In the genomic region with DNA sequence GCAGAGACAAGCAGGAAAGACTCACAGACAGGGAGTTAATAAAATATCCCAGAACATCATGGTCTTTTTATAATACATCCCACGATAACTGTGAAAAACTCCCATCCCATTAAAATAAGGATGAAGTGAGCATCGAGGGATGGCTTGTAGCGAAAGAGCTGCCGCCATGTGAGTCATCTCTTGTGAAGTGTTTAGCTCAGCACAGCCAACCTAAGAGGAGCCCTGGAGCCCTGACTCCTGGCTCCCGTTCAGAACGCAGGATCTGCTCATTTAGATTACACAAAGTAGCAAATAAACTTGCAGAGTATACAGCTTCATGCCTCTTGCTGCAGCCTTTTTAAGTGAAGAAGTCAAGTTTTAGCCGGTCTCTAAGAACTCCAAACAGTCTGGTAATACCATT, we compare ENCODE assay signal across 11 mouse cellular contexts.
DNase-seq lines count a peak whose midpoint lies in the region; ATAC-seq and TF ChIP-seq lines count a peak whose summit lies in the region.
"Had no signal": no experiment of that assay in that cellular context is flagged by ENCODE, and none has a peak within 500 bp of the region (broad histone marks: within the 10 kb centered on the region; RNA-seq: fewer than 3 reads in every experiment).

No protein-coding gene starts in this region.

- no peak overlapping the region for H3K4me2 ChIP-seq in heart, embryonic 11.5 days
- no peak overlapping the region; the same call in 1 of the 2 replicates for H3K4me2 ChIP-seq in lung, embryonic 15.5 days
- no peak overlapping the region for H3K4me2 ChIP-seq in limb, embryonic 15.5 days
- H3K4me2 ChIP-seq: liver, embryonic 12.5 days; midbrain, embryonic 13.5 days had no signal

- no peaks in the 10 kb centered on the region for H3K9me3 ChIP-seq in heart, embryonic 11.5 days (replicated peaks; ENCODE audit: control insufficient read depth, low read length)
- H3K9me3 ChIP-seq in lung, embryonic 15.5 days: no peaks in the 10 kb centered on the region
- no peaks in the 10 kb centered on the region for H3K9me3 ChIP-seq in limb, embryonic 15.5 days
- H3K9me3 ChIP-seq: liver, embryonic 12.5 days; midbrain, embryonic 13.5 days had no signal

- H3K9ac ChIP-seq in heart, embryonic 11.5 days (ENCODE audit: low read depth, low read length): no peak overlapping the region
- no peak overlapping the region for H3K9ac ChIP-seq in lung, embryonic 15.5 days
- no peak overlapping the region for H3K9ac ChIP-seq in limb, embryonic 15.5 days
- H3K9ac ChIP-seq: liver, embryonic 12.5 days; midbrain, embryonic 13.5 days had no signal

- no peak overlapping the region for H3K27ac ChIP-seq in heart, embryonic 11.5 days (ENCODE audit: low read depth, low read length)
- H3K27ac ChIP-seq in lung, embryonic 15.5 days: no peak overlapping the region
- no peak overlapping the region; the same call in 1 of the 2 replicates for H3K27ac ChIP-seq in limb, embryonic 15.5 days
- H3K27ac ChIP-seq: liver, embryonic 12.5 days; midbrain, embryonic 13.5 days had no signal

- H3K4me3 ChIP-seq in heart, embryonic 11.5 days (ENCODE audit: low read depth, low read length): no peak overlapping the region
- H3K4me3 ChIP-seq in lung, embryonic 15.5 days: no peak overlapping the region
- no peak overlapping the region for H3K4me3 ChIP-seq in lung, adult 2 months (replicated peaks; ENCODE audit: extremely low read depth, low read depth, low read length)
- H3K4me3 ChIP-seq in limb, embryonic 15.5 days: no peak overlapping the region
- H3K4me3 ChIP-seq: liver, embryonic 12.5 days; midbrain, embryonic 13.5 days had no signal

- peak; percentile 28 to 32 for DNase-seq in heart, adult 18-20 months
- no peak for DNase-seq in lung, adult 2 months
- peak; percentile 45 for DNase-seq in brain, embryonic 14.5 days (ENCODE audit: low read depth)
- no peak for DNase-seq in cerebellum, adult 18-20 months
- no peak for DNase-seq in cerebellum, postnatal 4 days (ENCODE audit: low spot score in 2 of 2)

- no peaks in the 10 kb centered on the region for H3K36me3 ChIP-seq in heart, embryonic 11.5 days (ENCODE audit: control insufficient read depth, insufficient read depth, low read length)
- no peaks in the 10 kb centered on the region for H3K36me3 ChIP-seq in lung, embryonic 15.5 days
- no peaks in the 10 kb centered on the region for H3K36me3 ChIP-seq in limb, embryonic 15.5 days
- H3K36me3 ChIP-seq: liver, embryonic 12.5 days; midbrain, embryonic 13.5 days had no signal

- H3K27me3 ChIP-seq in heart, embryonic 11.5 days (ENCODE audit: control insufficient read depth, insufficient read depth, low read length): no peaks in the 10 kb centered on the region
- no peaks in the 10 kb centered on the region for H3K27me3 ChIP-seq in lung, embryonic 15.5 days
- no peaks in the 10 kb centered on the region for H3K27me3 ChIP-seq in limb, embryonic 15.5 days
- H3K27me3 ChIP-seq: liver, embryonic 12.5 days; midbrain, embryonic 13.5 days had no signal

- TF ChIP-seq POLR2A in lung, adult 2 months (IDR thresholded peaks at IDR 0.05; ENCODE audit: borderline replicate concordance, extremely low read depth, low read depth, low read length): no peak
- no peak for TF ChIP-seq POLR2A in brain, embryonic 14.5 days (IDR thresholded peaks at IDR 0.05; ENCODE audit: borderline replicate concordance, extremely low read depth, insufficient read depth, insufficient read length, poor library complexity, severe bottlenecking)

- TF ChIP-seq CTCF in lung, adult 2 months (IDR thresholded peaks at IDR 0.05; ENCODE audit: insufficient read depth, low read length): no peak
- TF ChIP-seq CTCF in brain, embryonic 14.5 days (IDR thresholded peaks at IDR 0.05; ENCODE audit: borderline replicate concordance, extremely low read depth, insufficient read depth, insufficient read length): no peak

- ATAC-seq in heart, embryonic 11.5 days (replicated peaks; ENCODE audit: insufficient number of reproducible peaks, low FRiP score, low TSS enrichment): no peak
- ATAC-seq in lung, embryonic 15.5 days (ENCODE audit: borderline replicate concordance, extremely low read depth, low FRiP score, low TSS enrichment): peak; percentile 42; the same call in 1 of the 2 replicates
- ATAC-seq in limb, embryonic 15.5 days (ENCODE audit: insufficient number of reproducible peaks, low FRiP score, low TSS enrichment, low read depth): 0 out of 2 replicates have a peak, but pooled peaks have one; percentile 58
- ATAC-seq: CD4-positive, CD25-positive, alpha-beta regulatory T cell, adult 4 months; liver, embryonic 12.5 days; midbrain, embryonic 13.5 days had no signal

- H3K4me1 ChIP-seq in heart, embryonic 11.5 days (ENCODE audit: control insufficient read depth, insufficient read depth, low read length): no peaks in the 10 kb centered on the region
- peaks cover 9% of the 10 kb centered on the region for H3K4me1 ChIP-seq in lung, embryonic 15.5 days
- no peaks in the 10 kb centered on the region for H3K4me1 ChIP-seq in lung, adult 2 months (ENCODE audit: control insufficient read depth, insufficient read depth, low read length)
- H3K4me1 ChIP-seq in limb, embryonic 15.5 days: peaks cover 12% of the 10 kb centered on the region
- H3K4me1 ChIP-seq: liver, embryonic 12.5 days had no signal

- 59% methylated on average over 7 of the region's 7 CpGs for WGBS in heart, embryonic 11.5 days (ENCODE audit: insufficient replicate concordance)
- 36% methylated on average over 7 of the region's 7 CpGs for WGBS in lung, embryonic 15.5 days
- 40% methylated on average over 7 of the region's 7 CpGs for WGBS in lung, adult 2 months
- WGBS in limb, embryonic 15.5 days: 32% methylated on average over 7 of the region's 7 CpGs

Comparison
In these comparisons a context has a peak if more than half of its experiments do, and no peak if none do; other contexts are left out.
1. DNase-seq: peak in heart, adult 18-20 months (2 of 2) and brain, embryonic 14.5 days (single experiment); none in lung, adult 2 months (single experiment), cerebellum, adult 18-20 months (0 of 2) and cerebellum, postnatal 4 days (0 of 2).